Mouse (Mus musculus) testis, adult 2 months (tissue): ENCODE data around the gene Ccpg1.

ENCODE experiments used
- CTCF ChIP-seq: fragments of 200-500 bp; IDR thresholded peaks from 2 replicates; pipeline ENCODE4 v1.5.1; 2012; ENCODE audit warnings: low read depth, mild to moderate bottlenecking, inconsistent platforms, low read length, moderate library complexity; ENCODE audit not compliant: control insufficient read depth, insufficient read depth, insufficient replicate concordance
- POLR2A ChIP-seq: fragments of 200-500 bp; IDR thresholded peaks from 2 replicates; pipeline ENCODE4 v1.6.1; 2012; ENCODE audit warnings: low read depth, mild to moderate bottlenecking, inconsistent platforms, low read length, moderate library complexity; ENCODE audit not compliant: control insufficient read depth

DNA sequence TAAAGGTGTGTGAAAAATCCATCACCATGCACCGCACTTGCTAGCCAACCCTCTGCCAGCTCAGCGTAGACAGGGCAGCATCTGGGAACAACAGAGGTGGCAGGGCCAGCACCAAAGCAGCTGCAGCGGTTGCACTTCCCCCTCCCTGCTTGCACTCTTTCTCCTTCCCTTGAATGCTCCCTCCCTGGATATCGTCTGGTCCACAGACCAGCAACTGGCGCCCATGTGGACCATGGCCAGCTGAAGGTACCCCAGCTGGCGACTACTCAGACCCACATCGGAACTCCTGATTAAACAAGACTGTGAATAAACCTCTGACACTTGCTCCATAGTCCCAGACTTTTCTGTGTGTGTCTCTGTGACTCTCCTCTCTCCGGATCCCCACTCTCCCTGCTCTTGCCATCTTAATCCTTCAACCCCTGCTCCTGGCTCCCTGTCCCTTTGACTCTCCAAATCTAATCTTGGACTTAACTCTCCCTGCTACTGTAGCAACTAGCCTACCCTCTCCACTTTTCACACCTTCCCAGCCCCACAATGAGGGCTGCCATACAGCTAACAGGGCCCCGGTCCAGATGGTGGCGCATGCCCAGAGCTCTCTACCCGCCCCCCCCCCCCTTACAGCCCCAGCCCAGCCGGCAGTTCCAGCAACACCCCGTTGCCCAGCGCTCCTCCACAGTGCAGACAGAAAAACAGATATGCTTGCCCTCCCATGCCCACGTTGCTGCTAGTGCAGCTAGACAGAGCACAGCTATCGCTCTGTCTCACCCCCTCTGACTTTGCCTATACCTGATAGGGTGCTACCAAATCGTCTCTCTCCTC is 40.8 kb downstream of the Ccpg1 start:
- TF ChIP-seq CTCF, result no peak
- TF ChIP-seq POLR2A, result no peak
